ENCODE assay signal across 26 mouse cellular contexts in genomic region chr16:10693424-10693823, GRCm38 (mm10).
DNase-seq lines count a peak whose midpoint lies in the region; ATAC-seq and TF ChIP-seq lines count a peak whose summit lies in the region.
"Had no signal": no experiment of that assay in that cellular context is flagged by ENCODE, and none has a peak within 500 bp of the region (broad histone marks: within the 10 kb centered on the region; RNA-seq: fewer than 3 reads in every experiment).

No protein-coding gene starts in this region.

- no peaks in the 10 kb centered on the region for H3K9me3 ChIP-seq in embryonic facial prominence, embryonic 14.5 days (ENCODE audit: control insufficient read depth, low read length)
- no peaks in the 10 kb centered on the region for H3K9me3 ChIP-seq in embryonic facial prominence, embryonic 10.5 days
- no peaks in the 10 kb centered on the region for H3K9me3 ChIP-seq in stomach, postnatal 0 days (ENCODE audit: control insufficient read depth, low read length)
- H3K9me3 ChIP-seq: embryonic facial prominence, embryonic 12.5 days; embryonic facial prominence, embryonic 15.5 days; forebrain, embryonic 13.5 days; forebrain, embryonic 15.5 days; G1E had no signal

- TF ChIP-seq EP300 in stomach, postnatal 0 days (optimal IDR thresholded peaks at IDR 0.05), result peak; percentile 52

- no peak overlapping the region for H3K4me3 ChIP-seq in embryonic facial prominence, embryonic 14.5 days (ENCODE audit: low read depth, low read length)
- H3K4me3 ChIP-seq in embryonic facial prominence, embryonic 10.5 days, result no peak overlapping the region
- H3K4me3 ChIP-seq in stomach, postnatal 0 days (ENCODE audit: low read depth, low read length), result no peak overlapping the region
- H3K4me3 ChIP-seq: embryonic facial prominence, embryonic 12.5 days; embryonic facial prominence, embryonic 15.5 days; erythroblast, embryonic 14.5 days; forebrain, embryonic 13.5 days; forebrain, embryonic 15.5 days had no signal

- 0 out of 2 replicates have a peak, but pooled peaks cover 3% of the 10 kb centered on the region for H3K36me3 ChIP-seq in embryonic facial prominence, embryonic 14.5 days (ENCODE audit: control insufficient read depth, insufficient read depth, low read length)
- no peaks in the 10 kb centered on the region for H3K36me3 ChIP-seq in embryonic facial prominence, embryonic 10.5 days (replicated peaks)
- no peaks in the 10 kb centered on the region for H3K36me3 ChIP-seq in stomach, postnatal 0 days (ENCODE audit: control insufficient read depth, insufficient read depth, low read length)
- H3K36me3 ChIP-seq: forebrain, embryonic 15.5 days had no signal

- DNase-seq in embryonic facial prominence, embryonic 14.5 days (ENCODE audit: low spot score), result peak; percentile 68
- DNase-seq in embryonic facial prominence, embryonic 10.5 days (ENCODE audit: low spot score), result no peak
- DNase-seq in fat pad, adult 2 months (ENCODE audit: extremely low read depth, low read depth, low spot score), result peak; percentile 88
- no peak for DNase-seq in stomach, postnatal 0 days (ENCODE audit: low spot score)
- DNase-seq: adrenal gland, adult 8-10 months; adrenal gland, postnatal 14 days; adrenal gland, postnatal 36 days; B cell, adult 2 months; cerebellum, adult 18-20 months; cerebellum, adult 8-10 months; cerebellum, adult 9-11 months; cerebellum, postnatal 14 days; cerebellum, postnatal 36 days; embryo, embryonic 11 days; forebrain, postnatal 0 days had no signal

- no peaks in the 10 kb centered on the region for H3K27me3 ChIP-seq in embryonic facial prominence, embryonic 14.5 days (replicated peaks; ENCODE audit: control insufficient read depth, insufficient read depth, low read length)
- H3K27me3 ChIP-seq in embryonic facial prominence, embryonic 10.5 days (replicated peaks; ENCODE audit: low read depth, poor library complexity, severe bottlenecking), result no peaks in the 10 kb centered on the region
- no peaks in the 10 kb centered on the region for H3K27me3 ChIP-seq in stomach, postnatal 0 days (ENCODE audit: control insufficient read depth, insufficient read depth, low read length)
- H3K27me3 ChIP-seq: CH12.LX; embryonic facial prominence, embryonic 12.5 days; embryonic facial prominence, embryonic 15.5 days; forebrain, embryonic 13.5 days; forebrain, embryonic 15.5 days; Patski had no signal

- H3K9ac ChIP-seq in embryonic facial prominence, embryonic 14.5 days (ENCODE audit: low read depth, low read length), result no peak overlapping the region
- H3K9ac ChIP-seq in stomach, postnatal 0 days (ENCODE audit: low read length), result no peak overlapping the region
- H3K9ac ChIP-seq: embryonic facial prominence, embryonic 12.5 days; embryonic facial prominence, embryonic 15.5 days; forebrain, embryonic 13.5 days; forebrain, embryonic 15.5 days; forebrain, postnatal 0 days had no signal

- TF ChIP-seq CTCF in stomach, postnatal 0 days (IDR thresholded peaks at IDR 0.05; ENCODE audit: low read depth), result no peak

- no peak overlapping the region for H3K27ac ChIP-seq in embryonic facial prominence, embryonic 14.5 days (replicated peaks; ENCODE audit: low read depth, low read length)
- no peak overlapping the region for H3K27ac ChIP-seq in embryonic facial prominence, embryonic 10.5 days (replicated peaks)
- H3K27ac ChIP-seq in stomach, postnatal 0 days (replicated peaks), result no peak overlapping the region
- H3K27ac ChIP-seq: embryonic facial prominence, embryonic 12.5 days; embryonic facial prominence, embryonic 15.5 days; forebrain, embryonic 13.5 days; forebrain, embryonic 15.5 days had no signal

- no peaks in the 10 kb centered on the region; the same call in none of the 2 replicates for H3K4me1 ChIP-seq in embryonic facial prominence, embryonic 14.5 days (ENCODE audit: control insufficient read depth, insufficient read depth, low read length)
- H3K4me1 ChIP-seq in embryonic facial prominence, embryonic 10.5 days, result peaks cover 17% of the 10 kb centered on the region
- 0 out of 2 replicates have a peak, but pooled peaks cover 5% of the 10 kb centered on the region for H3K4me1 ChIP-seq in stomach, postnatal 0 days (replicated peaks; ENCODE audit: control insufficient read depth, insufficient read depth)
- H3K4me1 ChIP-seq: forebrain, embryonic 13.5 days had no signal

- no peak for ATAC-seq in embryonic facial prominence, embryonic 14.5 days (ENCODE audit: low read depth)
- ATAC-seq in stomach, postnatal 0 days (ENCODE audit: low FRiP score, low TSS enrichment), result no peak
- no peak for ATAC-seq in monocyte, adult 5-6 weeks (replicated peaks; ENCODE audit: insufficient number of reproducible peaks, low FRiP score, low TSS enrichment, poor library complexity, severe bottlenecking)
- ATAC-seq: activated CD4-positive, CD25-positive, alpha-beta regulatory T cell, adult 4 months; CD4-positive, CD25-positive, alpha-beta regulatory T cell, adult 4 months; forebrain, embryonic 13.5 days; forebrain, embryonic 15.5 days; forebrain, postnatal 0 days; Patski had no signal

- no peak overlapping the region for H3K4me2 ChIP-seq in embryonic facial prominence, embryonic 14.5 days (ENCODE audit: low read depth, low read length)
- no peak overlapping the region for H3K4me2 ChIP-seq in stomach, postnatal 0 days (replicated peaks; ENCODE audit: low read depth)
- H3K4me2 ChIP-seq: embryonic facial prominence, embryonic 12.5 days; embryonic facial prominence, embryonic 15.5 days; forebrain, embryonic 13.5 days; forebrain, embryonic 15.5 days had no signal

- 100% methylated on average over 1 of the region's 1 CpGs for WGBS in embryonic facial prominence, embryonic 14.5 days
- WGBS in embryonic facial prominence, embryonic 10.5 days, result 86% methylated on average over 1 of the region's 1 CpGs
- 48% methylated on average over 1 of the region's 1 CpGs for WGBS in stomach, postnatal 0 days

Comparison
In these comparisons a context has a peak if more than half of its experiments do, and no peak if none do; other contexts are left out.
1. DNase-seq: peak in embryonic facial prominence, embryonic 14.5 days (single experiment) and fat pad, adult 2 months (single experiment); none in embryonic facial prominence, embryonic 10.5 days (single experiment) and stomach, postnatal 0 days (single experiment).